Mouse (Mus musculus) E14TG2a.4 (cell line): ENCODE measurements around the gene Selplg.
"Not testable (repeated sequence)": the region's sequence is repeated elsewhere in the genome, so short reads cannot be mapped to it uniquely, and the experiment has no call there.

Experiments
- H3K27me3 ChIP-seq: 2 replicates; pipeline ENCODE4 v1.6.1; 2014; ENCODE audit warnings: low read length, control low read depth; ENCODE audit not compliant: insufficient read depth
- H3K36me3 ChIP-seq: 2 replicates; pipeline ENCODE4 v1.6.1; 2014; ENCODE audit warnings: low read length, control low read depth; ENCODE audit not compliant: insufficient read depth
- H3K4me1 ChIP-seq: replicated peaks from 2 replicates; pipeline ENCODE4 v1.6.1; 2014; ENCODE audit warnings: low read depth, low read length, control low read depth
- H3K4me3 ChIP-seq: replicated peaks from 2 replicates; pipeline ENCODE4 v1.5.1; 2014; ENCODE audit warnings: mild to moderate bottlenecking, low read length
- H3K9me3 ChIP-seq: 2 replicates; pipeline ENCODE4 v1.6.1; 2014; ENCODE audit warnings: low read length, control low read depth
- CTCF ChIP-seq: conservative IDR thresholded peaks from 2 replicates; pipeline ENCODE4 v1.5.1; 2014; ENCODE audit warnings: low read length
- NANOG ChIP-seq: IDR thresholded peaks from 2 replicates; pipeline ENCODE4 v1.6.1; 2014; ENCODE audit warnings: borderline replicate concordance, low read length, mixed read lengths
- POU5F1 ChIP-seq: IDR thresholded peaks from 2 replicates; pipeline ENCODE4 v1.6.1; 2014; ENCODE audit warnings: low read length, borderline replicate concordance

Selplg gene

DNA sequence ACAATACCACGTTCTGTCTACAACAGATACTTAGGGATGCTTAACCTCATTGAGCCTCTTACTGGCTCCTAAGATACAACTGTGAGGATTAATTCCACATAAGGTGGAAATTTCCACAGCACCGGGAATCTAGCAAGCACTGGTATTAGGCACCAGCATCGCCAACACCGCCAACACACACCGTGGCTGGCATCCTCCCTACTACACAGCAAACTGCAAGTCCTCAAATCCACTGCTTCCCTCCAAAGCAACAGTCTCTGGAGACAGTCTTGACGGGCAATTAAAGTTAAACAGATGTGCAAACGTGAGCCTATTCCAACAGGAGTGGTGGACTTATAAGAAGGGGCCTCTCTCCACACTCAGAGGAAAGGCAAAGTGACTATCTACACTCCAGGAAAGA lies 51.2 kb downstream of the Selplg start:
- no peak overlapping the region for H3K4me3 ChIP-seq
- peaks cover 30% of the 10 kb centered on the region for H3K36me3 ChIP-seq
- peaks cover 14% of the 10 kb centered on the region for H3K27me3 ChIP-seq
- no peaks in the 10 kb centered on the region for H3K9me3 ChIP-seq
- H3K4me1 ChIP-seq = peaks cover 36% of the 10 kb centered on the region
- TF ChIP-seq CTCF (no peak), POU5F1 (no peak), NANOG (no peak)

DNA sequence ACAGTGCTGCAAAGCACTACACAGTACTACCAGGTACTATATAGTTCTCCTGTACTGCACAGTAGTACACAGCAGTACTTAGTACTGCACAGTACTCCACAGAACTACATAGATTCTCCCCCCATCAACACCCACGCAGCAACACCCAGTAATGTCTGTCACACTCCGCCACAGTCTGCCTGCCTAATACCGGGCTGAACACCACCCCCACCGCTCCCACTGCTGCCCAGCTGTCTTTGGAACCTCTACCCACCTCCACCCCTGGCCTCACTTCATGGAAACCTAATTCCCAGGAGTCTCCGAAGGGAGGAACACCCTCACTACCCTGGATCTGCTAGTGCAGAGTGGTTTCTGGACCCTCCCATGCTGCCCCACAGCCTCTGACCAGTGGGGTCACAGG lies 51.7 kb downstream of the Selplg start:
- Histone ChIP-seq H3K27me3 (peaks cover 14% of the 10 kb centered on the region), H3K4me1 (peaks cover 39% of the 10 kb centered on the region), H3K36me3 (peaks cover 35% of the 10 kb centered on the region), H3K9me3 (no peaks in the 10 kb centered on the region), H3K4me3 (no peak overlapping the region)
- TF ChIP-seq NANOG (no peak), CTCF (no peak), POU5F1 (no peak)

DNA sequence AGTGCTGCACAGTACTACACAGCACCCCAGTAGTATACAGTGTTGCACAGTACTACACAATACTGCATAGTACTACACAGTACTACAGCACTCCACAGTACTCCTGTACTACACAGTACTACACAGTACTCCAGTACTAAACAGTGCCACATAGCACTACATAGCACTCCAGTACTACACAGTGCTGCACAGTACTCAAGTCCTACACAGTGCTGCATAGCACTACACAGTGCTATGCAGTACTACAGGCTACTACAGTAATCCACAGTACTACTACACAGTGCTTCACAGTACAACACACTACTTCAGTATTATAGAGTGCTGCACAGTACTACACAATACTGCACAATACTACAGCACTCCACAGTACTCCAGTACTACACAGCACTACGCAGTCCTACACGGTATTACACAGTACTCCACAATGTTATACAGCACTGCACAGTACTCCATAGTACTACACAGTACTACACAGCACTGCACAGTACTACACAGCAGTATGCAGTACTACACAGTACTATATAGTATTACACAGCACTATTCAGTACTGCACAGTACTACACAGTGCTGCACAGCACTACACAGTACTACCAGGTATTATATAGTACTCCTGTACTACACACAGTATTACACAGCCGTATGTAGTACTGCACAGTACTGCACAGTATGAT lies 52.2 kb downstream of the Selplg start:
- TF ChIP-seq NANOG (no peak), CTCF (no peak), POU5F1 (no peak)
- Histone ChIP-seq H3K27me3 (peaks cover 14% of the 10 kb centered on the region), H3K9me3 (no peaks in the 10 kb centered on the region), H3K4me3 (no peak overlapping the region), H3K36me3 (peaks cover 41% of the 10 kb centered on the region), H3K4me1 (peaks cover 39% of the 10 kb centered on the region)

DNA sequence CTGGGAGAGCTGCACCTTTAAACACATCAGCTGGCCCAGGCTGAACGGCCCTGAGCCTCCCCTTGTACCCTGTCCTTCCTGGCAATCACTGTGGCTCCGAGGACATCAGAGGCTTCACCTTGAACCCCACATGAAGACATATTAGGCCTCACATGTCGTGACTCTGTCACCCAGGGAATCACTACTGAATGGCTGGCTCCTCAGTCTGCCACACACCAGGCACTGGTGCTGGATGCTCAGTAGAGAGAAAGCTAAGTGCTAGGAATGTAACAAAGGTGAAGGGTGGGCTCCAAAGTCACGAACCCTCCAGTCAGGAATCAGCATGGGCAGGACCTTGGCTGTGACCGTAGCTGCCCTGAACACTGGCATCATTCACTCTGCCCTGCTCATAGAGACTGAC lies 52.9 kb downstream of the Selplg start:
- peaks cover 14% of the 10 kb centered on the region for H3K27me3 ChIP-seq
- H3K4me3 ChIP-seq = no peak overlapping the region
- H3K36me3 ChIP-seq = peaks cover 47% of the 10 kb centered on the region
- no peak for TF ChIP-seq POU5F1
- peaks cover 34% of the 10 kb centered on the region for H3K4me1 ChIP-seq
- no peaks in the 10 kb centered on the region for H3K9me3 ChIP-seq

DNA sequence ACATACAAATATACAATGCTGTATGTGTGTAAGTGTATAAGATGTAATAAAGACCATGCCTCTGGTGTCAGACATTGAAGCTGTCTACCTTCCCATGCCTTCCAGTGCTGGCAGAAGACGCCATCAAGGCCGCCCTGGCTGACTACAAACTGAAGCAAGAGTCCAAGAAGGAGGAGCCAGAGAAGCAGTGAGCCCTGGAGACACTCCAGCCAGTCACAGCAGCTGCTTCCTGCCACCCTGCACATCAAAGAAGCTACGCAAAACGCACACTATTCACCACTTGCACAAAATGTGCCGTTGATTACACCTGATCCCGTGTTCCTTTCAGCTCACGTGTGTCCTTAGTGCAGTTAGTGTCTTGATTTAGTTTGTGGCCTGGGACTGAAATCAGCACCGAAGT lies 54.7 kb downstream of the Selplg start:
- H3K9me3 ChIP-seq, H3K27me3 ChIP-seq, H3K4me3 ChIP-seq: not testable (repeated sequence)
- Histone ChIP-seq H3K4me1 (peaks cover 35% of the 10 kb centered on the region), H3K36me3 (peaks cover 55% of the 10 kb centered on the region)

DNA sequence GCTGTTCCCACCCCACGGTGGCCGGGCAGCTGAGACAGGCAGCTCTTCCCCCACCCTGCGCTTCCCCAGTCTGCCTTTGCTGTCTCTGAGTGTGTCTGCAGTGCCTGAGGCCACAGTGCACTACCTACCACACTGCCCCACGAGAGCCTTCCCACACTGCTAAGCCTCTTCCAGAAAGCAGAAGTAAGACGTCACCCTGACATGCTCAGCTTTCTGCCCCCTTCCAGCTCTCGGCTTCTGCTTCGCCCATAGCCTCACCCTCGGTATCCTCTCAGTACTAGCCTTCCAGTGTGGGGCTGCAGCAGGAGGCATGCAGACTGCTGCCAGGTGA lies 55.6 kb downstream of the Selplg start:
- H3K36me3 ChIP-seq = peaks cover 55% of the 10 kb centered on the region
- peaks cover 35% of the 10 kb centered on the region for H3K4me1 ChIP-seq
- TF ChIP-seq CTCF (no peak), NANOG (no peak), POU5F1 (no peak)
- no peaks in the 10 kb centered on the region for H3K27me3 ChIP-seq
- H3K4me3 ChIP-seq = no peak overlapping the region
- H3K9me3 ChIP-seq = no peaks in the 10 kb centered on the region

DNA sequence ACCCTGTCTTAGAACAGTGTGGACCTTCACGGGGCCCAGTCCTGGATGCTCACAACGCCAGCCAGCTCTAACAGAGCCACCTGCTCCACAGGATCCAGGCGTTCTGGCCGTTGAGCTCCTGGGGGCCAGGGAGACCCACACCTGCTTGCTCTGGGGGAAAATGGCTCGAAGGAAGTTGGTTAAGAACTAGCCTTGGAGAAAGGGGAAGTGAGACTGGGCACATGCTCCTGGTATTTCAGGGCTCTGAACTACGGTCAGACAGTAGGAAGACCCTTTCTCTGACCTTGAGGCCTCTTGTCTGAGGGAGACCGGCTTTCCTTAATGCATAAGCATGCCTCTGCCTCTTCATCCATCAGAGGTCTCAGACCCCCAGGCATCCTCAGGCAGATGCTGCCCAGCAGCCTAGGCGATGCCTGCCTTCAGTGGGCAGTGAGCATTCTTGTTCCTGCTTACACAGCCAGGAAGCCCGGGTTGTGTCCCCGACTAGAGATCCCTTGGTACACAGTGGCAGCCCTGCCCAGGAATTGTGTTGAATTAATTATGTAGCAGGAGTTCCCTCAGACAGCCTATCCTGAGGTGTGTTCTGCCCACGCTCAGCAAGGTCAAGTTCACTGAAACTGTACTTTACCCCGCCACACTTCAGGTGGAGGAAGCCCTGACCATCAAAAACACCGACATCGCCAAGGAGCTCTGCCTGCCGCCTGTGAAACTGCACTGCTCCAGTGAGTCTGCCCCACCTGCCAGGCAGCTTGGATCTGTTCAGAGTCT lies 56.1 kb downstream of the Selplg start:
- Histone ChIP-seq H3K9me3 (no peaks in the 10 kb centered on the region), H3K36me3 (peaks cover 55% of the 10 kb centered on the region), H3K27me3 (no peaks in the 10 kb centered on the region), H3K4me1 (peaks cover 35% of the 10 kb centered on the region), H3K4me3 (no peak overlapping the region)
- TF ChIP-seq CTCF (no peak), POU5F1 (no peak), NANOG (no peak)

DNA sequence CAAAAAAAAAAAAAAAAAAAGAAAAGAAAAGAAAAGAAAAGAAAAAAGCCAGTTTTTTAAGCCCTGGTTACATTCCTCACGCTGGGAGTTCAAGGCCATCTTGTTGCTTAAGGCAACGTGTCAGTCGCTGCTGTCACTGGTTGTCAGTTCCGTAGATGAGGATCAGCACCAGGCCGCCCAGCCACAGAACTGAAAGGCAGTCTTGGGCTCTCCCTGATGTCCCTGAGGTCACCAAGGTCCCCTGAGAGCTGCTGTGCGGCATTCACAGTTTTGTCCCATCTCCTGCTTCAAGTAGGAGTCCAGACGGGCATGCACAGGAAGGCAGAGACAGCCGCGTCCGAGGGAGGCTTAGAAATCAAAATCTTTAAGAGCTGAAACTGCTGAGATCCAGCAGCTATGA lies 56.9 kb downstream of the Selplg start:
- TF ChIP-seq NANOG (no peak), CTCF (no peak), POU5F1 (no peak)
- H3K9me3 ChIP-seq = no peaks in the 10 kb centered on the region
- H3K27me3 ChIP-seq = no peaks in the 10 kb centered on the region
- H3K4me3 ChIP-seq = no peak overlapping the region
- peaks cover 35% of the 10 kb centered on the region for H3K4me1 ChIP-seq
- H3K36me3 ChIP-seq = peaks cover 55% of the 10 kb centered on the region

DNA sequence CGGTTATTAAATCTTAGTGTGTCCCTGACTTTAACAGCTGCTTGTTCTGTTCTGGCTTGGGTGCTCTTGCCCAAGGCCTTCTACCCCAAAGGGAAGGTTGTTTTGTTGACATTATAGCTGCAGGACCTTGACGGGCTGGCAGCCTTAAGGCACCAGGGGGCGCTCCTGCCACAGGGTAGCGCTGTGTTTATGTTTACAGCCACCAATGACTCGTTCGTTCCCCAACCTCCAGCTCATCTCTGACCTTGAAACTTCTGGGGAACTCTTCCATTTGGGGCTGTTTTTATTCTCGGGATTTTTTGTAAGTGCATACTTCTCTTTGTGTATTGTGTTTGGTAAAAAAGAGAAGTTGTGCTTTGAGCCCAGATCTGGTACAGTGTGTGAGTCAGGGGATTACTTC lies 58.8 kb downstream of the Selplg start:
- H3K27me3 ChIP-seq = no peaks in the 10 kb centered on the region
- H3K4me3 ChIP-seq = peak overlapping the region; percentile 99
- peaks cover 50% of the 10 kb centered on the region for H3K4me1 ChIP-seq
- no peaks in the 10 kb centered on the region for H3K9me3 ChIP-seq
- TF ChIP-seq POU5F1 (no peak), CTCF (peak; percentile 86)
- peaks cover 63% of the 10 kb centered on the region for H3K36me3 ChIP-seq
